Mouse (Mus musculus) small intestine, adult 2 months (tissue): ENCODE results near the gene Pold4.

Experiments used
- CTCF ChIP-seq: fragments of 200-500 bp; IDR thresholded peaks from 2 replicates; pipeline ENCODE4 v1.5.1; 2012; ENCODE audit warnings: low read depth, mild to moderate bottlenecking, control low read depth, inconsistent platforms, low read length, moderate library complexity, mixed read lengths; ENCODE audit not compliant: insufficient replicate concordance, insufficient read length; ENCODE audit errors: extremely low read depth
- POLR2A ChIP-seq: fragments of 200-500 bp; IDR thresholded peaks from 2 replicates; pipeline ENCODE4 v1.6.1; 2012; ENCODE audit warnings: low read depth, mild to moderate bottlenecking, control low read depth, inconsistent platforms, low read length, moderate library complexity

DNA sequence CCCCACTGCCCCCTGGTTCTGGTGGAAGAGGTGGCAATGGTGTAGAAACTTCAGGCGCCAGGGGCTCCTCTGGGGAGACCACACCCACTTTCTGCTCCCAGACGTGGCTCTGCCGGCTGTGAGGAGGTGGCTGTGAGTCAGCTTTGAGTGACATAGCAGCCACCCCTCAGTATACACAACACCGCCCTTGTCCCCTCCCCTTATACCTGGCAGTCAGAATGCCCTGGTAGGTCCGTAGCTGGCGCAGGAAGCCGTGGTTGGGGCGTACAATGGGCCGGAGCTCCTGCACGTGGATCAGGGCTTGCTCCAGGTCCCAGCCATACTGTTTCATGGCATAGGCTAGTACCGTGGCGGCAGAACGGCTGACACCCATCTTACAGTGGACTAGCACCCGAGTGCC is 32.0 kb downstream of the Pold4 start:
- TF ChIP-seq CTCF (no peak), POLR2A (no peak)
